Mouse (Mus musculus) thymus, adult 2 months (tissue): ENCODE measurements at regions not wholly inside any gene's neighbourhood (a gene's known extent, or its start where the extent isn't known, plus 50 kb on each side); places are given as distances from the start of the nearest gene placed in this dataset.

ENCODE experiments used
- DNase-seq: peaks from one replicate; pipeline ENCODE4 v3.0.0; 2021
- H3K27ac ChIP-seq: fragments of 200-500 bp; 2 replicates; pipeline ENCODE4 v1.5.1; 2012; ENCODE audit warnings: low read length, control low read depth; ENCODE audit not compliant: control insufficient read depth, insufficient read depth
- H3K27me3 ChIP-seq: fragments of 200-500 bp; 2 replicates; pipeline ENCODE4 v1.6.1; 2012; ENCODE audit warnings: mild to moderate bottlenecking, low read length, moderate library complexity, mixed read lengths; ENCODE audit not compliant: control insufficient read depth, insufficient read depth
- H3K36me3 ChIP-seq: fragments of 200-500 bp; 2 replicates; pipeline ENCODE4 v1.6.1; 2012; ENCODE audit warnings: mild to moderate bottlenecking, low read length, moderate library complexity; ENCODE audit not compliant: control insufficient read depth, insufficient read depth
- H3K4me1 ChIP-seq: fragments of 200-500 bp; replicated peaks from 2 replicates; pipeline ENCODE4 v1.6.1; 2012; ENCODE audit warnings: low read length; ENCODE audit not compliant: control insufficient read depth, insufficient read depth
- H3K4me3 ChIP-seq: fragments of 200-500 bp; 2 replicates; pipeline ENCODE4 v1.5.1; 2012; ENCODE audit warnings: mild to moderate bottlenecking, low read length, control low read depth, moderate library complexity; ENCODE audit not compliant: control insufficient read depth, insufficient read depth
- CTCF ChIP-seq: fragments of 200-500 bp; IDR thresholded peaks from 2 replicates; pipeline ENCODE4 v1.5.1; 2012; ENCODE audit warnings: mild to moderate bottlenecking, control low read depth, low read length, moderate library complexity, borderline replicate concordance; ENCODE audit not compliant: control insufficient read depth, poor library complexity, insufficient read depth; ENCODE audit errors: extremely low read depth
- POLR2A ChIP-seq: fragments of 200-500 bp; IDR thresholded peaks from 2 replicates; pipeline ENCODE4 v1.6.1; 2012; ENCODE audit warnings: mild to moderate bottlenecking, low read length, control low read depth, moderate library complexity; ENCODE audit not compliant: control insufficient read depth, poor library complexity, insufficient read depth; ENCODE audit errors: extremely low read depth
- WGBS: fragments of 180-500 bp; shearing (Covaris S2); methylation state at CpG from one replicate; pipeline ENCODE4 v1.1.7; 2018; 5-methylcytosine and 5-hydroxymethylcytosine counted together

- TF ChIP-seq POLR2A (no peak), CTCF (no peak)
- 81% methylated on average over 3 of the region's 3 CpGs for WGBS
These were observed 68.8 kb upstream of the Col8a1 start for GRCm38 (mm10) chr16:57823329-57823728.

DNA sequence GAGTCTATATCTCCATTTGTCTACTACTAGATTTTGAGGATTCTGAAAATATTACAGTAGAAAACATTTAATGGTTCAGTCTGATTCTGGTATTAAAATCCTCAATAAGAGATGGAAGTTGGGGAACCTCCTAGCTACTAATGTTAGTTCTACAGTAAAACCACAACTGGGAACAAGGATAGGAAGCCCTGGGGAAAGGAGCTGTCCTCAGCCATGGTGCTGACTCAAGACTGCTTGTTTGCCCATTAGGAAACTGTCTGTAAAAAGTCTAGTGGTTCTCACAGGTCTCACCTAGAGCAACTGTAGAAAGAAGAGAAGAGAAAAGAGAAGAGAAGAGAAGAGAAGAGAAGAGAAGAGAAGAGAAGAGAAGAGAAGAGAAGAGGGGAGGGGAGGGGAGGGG, 90.9 kb upstream of the Col8a1 start:
- no peak for DNase-seq
- no peak overlapping the region for H3K4me3 ChIP-seq
- TF ChIP-seq POLR2A (no peak), CTCF (no peak)
- H3K36me3 ChIP-seq, result no peaks in the 10 kb centered on the region
- no peaks in the 10 kb centered on the region for H3K27me3 ChIP-seq
- no peaks in the 10 kb centered on the region for H3K4me1 ChIP-seq
- H3K27ac ChIP-seq, result no peak overlapping the region

More at GRCm38 (mm10) chr16:57823329-57823728, 68.8 kb upstream of the Col8a1 start:
- Histone ChIP-seq H3K4me1 (no peaks in the 10 kb centered on the region), H3K4me3 (no peak overlapping the region), H3K27ac (no peak overlapping the region), H3K27me3 (no peaks in the 10 kb centered on the region), H3K36me3 (no peaks in the 10 kb centered on the region)
- DNase-seq, result no peak

DNA sequence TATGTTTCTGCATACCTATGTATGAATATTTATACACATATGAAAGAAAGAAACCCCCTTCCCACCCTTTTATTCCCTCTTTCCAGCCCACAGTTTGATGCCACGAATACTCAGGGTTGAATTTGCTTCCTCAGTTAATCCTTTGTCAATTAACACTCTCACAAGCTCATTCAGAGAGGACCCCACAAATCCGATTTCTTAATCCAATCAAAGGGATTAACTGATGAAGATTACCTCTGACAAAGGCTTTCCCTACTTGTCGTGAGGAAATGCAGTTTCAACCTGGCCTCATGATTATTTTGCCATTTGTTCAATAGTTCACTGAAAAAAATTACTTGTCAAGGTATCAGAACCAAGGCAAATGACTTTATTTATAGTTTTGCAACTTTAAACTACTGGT, 91.8 kb upstream of the Col8a1 start:
- no peak for DNase-seq
- Histone ChIP-seq H3K27me3 (no peaks in the 10 kb centered on the region), H3K4me1 (no peaks in the 10 kb centered on the region), H3K27ac (no peak overlapping the region), H3K4me3 (no peak overlapping the region), H3K36me3 (no peaks in the 10 kb centered on the region)
- WGBS, result 68% methylated on average over 3 of the region's 3 CpGs
- no peak for TF ChIP-seq CTCF
- TF ChIP-seq POLR2A, result no peak

DNA sequence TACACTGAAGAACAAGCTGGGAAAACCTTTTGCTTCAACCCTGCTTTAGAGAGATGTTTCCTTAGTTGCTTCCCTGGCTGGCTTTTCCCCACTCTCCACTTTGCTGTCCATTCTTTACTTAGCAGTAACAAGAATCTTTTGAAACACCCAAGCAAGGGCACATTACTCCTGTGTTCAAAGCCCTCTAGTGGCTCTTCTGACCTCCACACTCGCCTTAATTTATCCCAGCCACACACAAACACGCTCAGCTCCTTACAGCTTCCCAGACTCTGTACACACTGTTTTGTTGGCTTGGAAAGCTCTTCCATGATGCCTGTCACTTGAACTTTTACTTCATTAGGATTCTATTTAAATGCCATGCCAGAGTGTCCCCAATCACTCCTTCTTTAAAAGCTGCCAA, 97.3 kb upstream of the Col8a1 start:
- TF ChIP-seq POLR2A, result no peak
- TF ChIP-seq CTCF, result no peak
- no peak for DNase-seq
- Histone ChIP-seq H3K27me3 (no peaks in the 10 kb centered on the region), H3K4me3 (no peak overlapping the region), H3K4me1 (no peaks in the 10 kb centered on the region), H3K27ac (no peak overlapping the region), H3K36me3 (no peaks in the 10 kb centered on the region)
- 92% methylated on average over 2 of the region's 2 CpGs for WGBS

DNA sequence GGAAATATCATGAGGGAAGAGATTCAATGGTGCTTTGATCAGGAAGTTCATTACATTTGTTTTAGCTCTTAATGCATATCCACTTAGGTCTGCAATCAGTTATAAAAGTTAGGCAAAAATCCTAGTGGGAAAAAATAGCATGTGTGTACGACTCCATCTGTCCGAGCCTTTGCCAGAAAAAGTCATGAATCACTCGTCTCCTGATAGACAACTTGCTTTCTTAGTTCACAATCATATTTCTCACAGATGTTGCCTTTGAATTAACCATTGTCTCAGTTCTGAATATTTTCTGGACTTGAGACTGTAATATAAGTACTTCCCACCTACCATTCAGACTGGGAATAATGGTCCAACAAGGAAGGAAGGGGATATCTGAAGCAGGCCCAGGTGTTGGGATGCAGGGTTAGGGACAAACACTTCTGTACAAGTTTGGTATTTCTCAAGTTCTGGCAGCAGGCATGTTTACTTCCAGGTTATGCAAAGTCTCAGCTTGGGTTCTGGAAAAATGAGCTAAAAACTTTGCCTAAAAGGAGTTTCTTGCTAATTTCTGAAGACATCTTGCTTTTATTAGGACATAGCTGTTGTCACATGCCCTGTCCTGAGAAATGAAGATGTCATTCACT, 98.4 kb upstream of the Col8a1 start:
- TF ChIP-seq POLR2A (no peak), CTCF (no peak)
- H3K4me3 ChIP-seq, result no peak overlapping the region
- H3K27ac ChIP-seq, result no peak overlapping the region
- no peaks in the 10 kb centered on the region for H3K36me3 ChIP-seq
- no peaks in the 10 kb centered on the region for H3K27me3 ChIP-seq
- no peaks in the 10 kb centered on the region for H3K4me1 ChIP-seq
- WGBS, result 94% methylated on average over 3 of the region's 3 CpGs
- DNase-seq, result no peak

- 84% methylated on average over 3 of the region's 3 CpGs for WGBS
- Histone ChIP-seq H3K4me3 (no peak overlapping the region), H3K36me3 (no peaks in the 10 kb centered on the region), H3K27ac (no peak overlapping the region), H3K27me3 (no peaks in the 10 kb centered on the region), H3K4me1 (no peaks in the 10 kb centered on the region)
- no peak for DNase-seq
- no peak for TF ChIP-seq CTCF
- no peak for TF ChIP-seq POLR2A
These were observed 99.2 kb upstream of the Col8a1 start for GRCm38 (mm10) chr16:57853751-57854150.

- 91% methylated on average over 1 of the region's 1 CpGs for WGBS
- no peak overlapping the region for H3K4me3 ChIP-seq
- TF ChIP-seq POLR2A (no peak), CTCF (no peak)
These were observed 102.5 kb upstream of the Col8a1 start for GRCm38 (mm10) chr16:57857071-57857470.

More at GRCm38 (mm10) chr16:57857071-57857470, 102.5 kb upstream of the Col8a1 start:
- no peak for DNase-seq
- Histone ChIP-seq H3K27me3 (no peaks in the 10 kb centered on the region), H3K4me1 (no peaks in the 10 kb centered on the region), H3K27ac (no peak overlapping the region), H3K36me3 (no peaks in the 10 kb centered on the region)
